Mouse (Mus musculus): Measurements from ENCODE around the gene Efhd1. TPM values are rescaled to one million over a fixed set of nuclear protein-coding genes. Genes with fewer than 3 reads are reported as not detected.

Gene Efhd1
- polyA plus RNA-seq (2015; fragmentation: Nextera tagmentation; extraction: Ambion mirVana), result 0.69 and 0.89 TPM in 2 replicates

DNA sequence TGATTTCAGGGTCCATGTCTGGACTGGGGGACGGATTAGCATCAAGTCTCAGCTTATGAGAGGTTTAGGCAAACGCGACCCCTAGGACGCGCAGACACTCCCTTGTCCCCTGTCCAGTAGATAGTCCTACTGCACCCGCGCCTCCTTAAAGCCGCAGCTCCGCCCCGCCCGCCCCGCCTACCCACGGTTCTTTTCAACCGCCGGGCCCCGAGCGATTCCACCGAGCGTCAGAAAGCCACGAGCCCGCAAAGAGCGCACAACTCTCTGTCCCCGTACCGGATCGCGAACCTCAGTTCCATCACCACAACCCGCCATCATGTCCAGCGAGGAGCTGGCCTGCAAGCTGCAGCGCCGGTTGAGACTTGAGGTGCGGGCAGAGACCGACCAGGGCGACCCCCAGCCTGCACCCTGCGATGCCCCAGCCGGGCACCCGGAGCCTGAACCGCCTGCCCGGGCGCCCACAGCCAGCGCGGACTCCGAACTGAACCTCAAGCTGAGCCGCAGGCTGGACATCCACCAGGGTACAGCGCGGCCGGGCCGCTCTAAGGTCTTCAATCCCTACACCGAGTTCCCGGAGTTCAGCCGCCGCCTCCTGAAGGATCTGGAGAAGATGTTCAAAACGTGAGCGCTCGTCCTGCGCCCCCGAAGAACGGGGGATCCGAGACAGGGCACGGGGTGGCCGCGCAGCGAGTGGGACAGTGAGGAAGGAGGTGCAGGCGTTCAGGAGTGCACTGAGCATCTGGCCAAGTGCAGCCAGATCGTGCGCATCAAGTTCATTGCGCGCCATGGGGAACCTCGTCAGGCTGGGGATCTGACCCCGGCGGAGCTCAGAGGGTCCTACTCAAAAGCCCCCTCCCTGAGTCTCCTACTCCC lies at the start of gene Efhd1:
TSS of gene Efhd1 (plus strand) at position 230 of the 873 bp plus-strand sequence.
- ATAC-seq (ENCODE audit: low FRiP score, low read depth), result peak; percentile 64
- Histone ChIP-seq H3K9ac (peak within 1 kb of the TSS; percentile 68), H3K27me3 (peaks cover 91% of the 10 kb centered on the region), H3K27ac (no peak within 1 kb of the TSS), H3K4me2 (replicated peaks) (peak within 1 kb of the TSS; percentile 98), H3K4me3 (peak within 1 kb of the TSS; percentile 54), H3K9me3 (no peaks in the 10 kb centered on the region), H3K36me3 (no peaks in the 10 kb centered on the region), H3K4me1 (peaks cover 22% of the 10 kb centered on the region)
- WGBS, result under 1% methylated on average over 70 of the region's 70 CpGs

DNA sequence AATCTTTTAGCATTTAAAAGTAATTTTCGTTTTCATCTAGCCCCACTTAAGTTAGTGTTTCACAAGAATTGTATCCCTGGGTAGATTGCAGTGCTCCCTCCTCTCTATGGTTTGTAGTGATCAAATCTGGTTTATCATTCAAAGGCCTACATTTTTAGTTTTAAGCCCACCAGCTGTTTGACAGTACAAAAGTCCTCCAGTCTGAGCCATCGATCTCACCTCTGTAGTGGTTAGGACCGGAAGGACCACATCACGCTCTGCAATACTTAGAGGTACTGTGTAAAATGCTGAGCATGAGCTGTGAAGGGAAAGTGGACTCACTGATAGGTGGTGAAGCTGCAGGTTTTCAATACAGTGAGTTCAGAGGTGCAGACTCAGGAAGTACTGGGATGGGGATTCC lies 49.4 kb upstream of the Efhd1 start:
- no peaks in the 10 kb centered on the region for H3K27me3 ChIP-seq
- H3K9me3 ChIP-seq, result no peaks in the 10 kb centered on the region
- no peak for ATAC-seq (ENCODE audit: low FRiP score, low read depth)
- H3K36me3 ChIP-seq, result peaks cover 13% of the 10 kb centered on the region
- 21% methylated on average over 4 of the region's 4 CpGs for WGBS
- H3K4me2 ChIP-seq (replicated peaks), result peak overlapping the region; percentile 78
- peak overlapping the region; percentile 99; the same call in 1 of the 2 replicates for H3K27ac ChIP-seq
- peaks cover 27% of the 10 kb centered on the region for H3K4me1 ChIP-seq
- H3K4me3 ChIP-seq, result peak overlapping the region; percentile 81
- peak overlapping the region; percentile 98 for H3K9ac ChIP-seq

DNA sequence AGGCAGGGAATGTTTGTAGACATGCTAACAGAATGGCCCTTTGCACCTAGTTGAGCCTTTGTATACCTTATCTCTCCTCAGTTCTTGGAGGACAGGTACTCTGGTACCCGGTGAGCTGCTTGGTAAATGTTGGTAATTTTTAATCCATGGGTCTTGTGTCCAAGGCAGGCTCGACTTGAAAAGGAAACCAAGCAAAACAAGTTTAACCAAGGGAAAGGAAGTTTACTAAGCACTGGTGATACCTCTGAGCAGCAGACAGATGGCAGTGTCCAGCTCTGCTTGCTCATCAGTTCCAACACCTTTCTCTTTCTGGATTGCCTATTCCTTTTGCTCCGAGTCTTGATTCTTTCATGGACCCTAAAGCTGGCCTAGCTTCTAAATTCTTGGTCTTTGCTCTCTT lies 46.2 kb upstream of the Efhd1 start:
- no peak overlapping the region for H3K9ac ChIP-seq
- H3K4me1 ChIP-seq, result peaks cover 26% of the 10 kb centered on the region
- no peak overlapping the region for H3K4me2 ChIP-seq (replicated peaks)
- H3K27ac ChIP-seq, result no peak overlapping the region
- peaks cover 45% of the 10 kb centered on the region for H3K36me3 ChIP-seq
- no peak for ATAC-seq (ENCODE audit: low FRiP score, low read depth)
- no peaks in the 10 kb centered on the region for H3K27me3 ChIP-seq
- H3K9me3 ChIP-seq, result no peaks in the 10 kb centered on the region
- WGBS, result 72% methylated on average over 3 of the region's 3 CpGs
- H3K4me3 ChIP-seq, result no peak overlapping the region

DNA sequence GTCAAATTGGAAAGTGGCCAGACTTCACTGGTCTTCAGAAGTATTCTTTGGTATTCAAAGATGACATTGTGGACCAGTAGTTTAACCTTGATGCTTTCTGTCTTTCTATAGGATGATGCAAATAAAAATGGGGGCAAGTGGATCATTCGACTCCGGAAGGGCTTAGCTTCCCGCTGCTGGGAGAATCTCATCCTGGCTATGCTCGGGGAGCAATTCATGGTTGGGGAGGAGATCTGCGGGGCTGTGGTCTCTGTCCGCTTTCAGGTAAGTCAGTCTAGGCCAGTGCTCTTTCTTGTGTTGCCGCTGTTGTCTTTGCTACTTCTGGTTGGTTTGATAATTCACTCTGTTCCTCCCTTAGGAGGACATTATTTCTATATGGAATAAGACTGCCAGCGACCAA lies 38.4 kb upstream of the Efhd1 start:
- no peak overlapping the region for H3K4me2 ChIP-seq (replicated peaks)
- no peak overlapping the region for H3K4me3 ChIP-seq
- H3K9me3 ChIP-seq, result no peaks in the 10 kb centered on the region
- no peak overlapping the region for H3K27ac ChIP-seq
- H3K9ac ChIP-seq, result no peak overlapping the region
- no peak for ATAC-seq (ENCODE audit: low FRiP score, low read depth)
- H3K27me3 ChIP-seq, result no peaks in the 10 kb centered on the region
- peaks cover 99% of the 10 kb centered on the region for H3K36me3 ChIP-seq
- H3K4me1 ChIP-seq, result no peaks in the 10 kb centered on the region
- WGBS, result 95% methylated on average over 8 of the region's 8 CpGs

DNA sequence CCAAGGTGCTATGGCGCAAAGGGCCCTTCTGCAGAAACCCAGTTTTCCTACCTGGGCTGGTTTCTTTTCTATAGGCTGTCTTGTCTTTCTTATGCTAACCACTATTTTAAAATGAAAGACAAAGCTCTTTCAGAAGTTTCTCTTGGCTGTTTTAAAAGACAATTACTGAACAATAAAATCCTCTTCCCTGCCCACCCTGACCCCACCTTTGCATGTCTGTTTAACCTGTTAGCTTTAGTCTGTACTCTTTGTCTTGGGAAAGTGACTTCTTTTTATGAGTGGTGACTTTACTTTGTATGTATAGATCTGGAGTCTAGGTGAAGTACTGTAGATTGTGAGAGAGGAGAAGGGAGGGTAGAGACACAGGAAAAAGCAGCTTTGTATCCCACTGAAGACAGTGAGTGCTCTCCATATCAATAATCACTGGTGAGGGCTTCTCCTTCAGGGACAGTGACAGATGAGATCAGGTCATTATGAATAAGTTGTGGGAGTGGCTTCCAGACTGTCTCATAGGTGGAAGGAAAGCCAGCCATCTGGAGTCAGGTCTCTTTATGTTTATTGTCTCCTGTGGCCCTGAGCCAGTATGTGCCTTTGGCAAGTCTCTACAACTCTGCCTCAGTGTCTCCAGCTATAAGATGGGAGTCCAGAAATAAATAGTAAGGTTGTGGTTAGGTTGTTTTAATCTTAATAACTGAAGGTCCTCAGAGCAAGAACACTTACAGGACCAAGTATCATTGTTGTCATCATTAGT lies 37.6 kb upstream of the Efhd1 start:
- no peak overlapping the region for H3K27ac ChIP-seq
- H3K36me3 ChIP-seq, result peaks cover 97% of the 10 kb centered on the region
- 90% methylated on average over 1 of the region's 1 CpGs for WGBS
- no peaks in the 10 kb centered on the region for H3K4me1 ChIP-seq
- no peak overlapping the region for H3K9ac ChIP-seq
- no peak overlapping the region for H3K4me2 ChIP-seq (replicated peaks)
- no peaks in the 10 kb centered on the region for H3K9me3 ChIP-seq
- ATAC-seq (ENCODE audit: low FRiP score, low read depth), result no peak
- H3K4me3 ChIP-seq, result no peak overlapping the region
- H3K27me3 ChIP-seq, result no peaks in the 10 kb centered on the region

DNA sequence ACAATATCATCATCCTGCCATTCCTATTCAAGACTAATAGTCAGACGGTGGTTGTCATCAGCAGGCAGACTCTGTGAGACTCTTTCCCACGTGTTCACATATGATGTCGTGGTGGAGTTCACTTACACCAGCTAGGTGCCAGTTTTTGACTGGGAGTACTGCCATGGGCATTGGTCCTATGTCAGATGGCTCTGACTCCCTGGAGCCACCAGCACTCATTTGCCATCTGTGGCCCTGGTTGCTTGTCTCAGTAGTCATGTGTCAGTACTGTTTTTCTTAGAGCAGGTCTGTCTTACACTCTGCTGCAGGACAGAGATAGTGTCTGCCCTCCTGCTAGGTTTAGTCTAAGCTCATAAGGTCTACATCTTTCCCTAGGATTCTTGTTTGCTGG lies 37.0 kb upstream of the Efhd1 start:
- WGBS, result 95% methylated on average over 3 of the region's 3 CpGs
- peaks cover 97% of the 10 kb centered on the region for H3K36me3 ChIP-seq
- no peak overlapping the region for H3K9ac ChIP-seq

DNA sequence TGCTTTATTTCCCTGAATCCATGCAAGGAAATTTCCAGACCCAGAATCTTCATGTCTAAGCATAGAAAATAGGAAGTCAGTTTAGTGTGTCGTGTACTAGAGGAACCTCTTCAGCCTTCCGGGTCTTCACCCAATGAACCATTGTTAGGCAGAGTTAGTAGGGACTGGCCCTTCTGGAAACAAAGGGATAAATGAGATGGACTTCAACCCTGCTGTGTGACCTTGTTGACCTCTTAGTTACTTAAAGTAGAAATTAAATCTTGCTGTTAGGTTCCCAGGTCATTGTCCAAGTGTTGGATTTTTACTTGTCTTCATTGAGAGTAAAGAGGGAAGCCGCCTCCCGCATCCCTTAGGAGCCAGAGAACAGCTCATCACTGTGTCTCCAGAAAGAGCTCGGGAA lies 33.6 kb upstream of the Efhd1 start:
- no peak overlapping the region for H3K9ac ChIP-seq
- H3K4me3 ChIP-seq, result no peak overlapping the region
- H3K4me1 ChIP-seq, result no peaks in the 10 kb centered on the region
- H3K36me3 ChIP-seq, result peaks cover 96% of the 10 kb centered on the region
- no peaks in the 10 kb centered on the region for H3K9me3 ChIP-seq
- H3K27me3 ChIP-seq, result no peaks in the 10 kb centered on the region
- 93% methylated on average over 5 of the region's 5 CpGs for whole genome bisulfite sequencing
- H3K27ac ChIP-seq, result no peak overlapping the region
- H3K4me2 ChIP-seq (replicated peaks), result no peak overlapping the region
- no peak for ATAC-seq (ENCODE audit: low FRiP score, low read depth)

More for the DNA sequence above, 37.0 kb upstream of the Efhd1 start:
- Histone ChIP-seq H3K27ac (no peak overlapping the region), H3K4me2 (replicated peaks) (no peak overlapping the region), H3K9me3 (no peaks in the 10 kb centered on the region), H3K4me3 (no peak overlapping the region), H3K4me1 (no peaks in the 10 kb centered on the region), H3K27me3 (no peaks in the 10 kb centered on the region)
- no peak for ATAC-seq (ENCODE audit: low FRiP score, low read depth)

DNA sequence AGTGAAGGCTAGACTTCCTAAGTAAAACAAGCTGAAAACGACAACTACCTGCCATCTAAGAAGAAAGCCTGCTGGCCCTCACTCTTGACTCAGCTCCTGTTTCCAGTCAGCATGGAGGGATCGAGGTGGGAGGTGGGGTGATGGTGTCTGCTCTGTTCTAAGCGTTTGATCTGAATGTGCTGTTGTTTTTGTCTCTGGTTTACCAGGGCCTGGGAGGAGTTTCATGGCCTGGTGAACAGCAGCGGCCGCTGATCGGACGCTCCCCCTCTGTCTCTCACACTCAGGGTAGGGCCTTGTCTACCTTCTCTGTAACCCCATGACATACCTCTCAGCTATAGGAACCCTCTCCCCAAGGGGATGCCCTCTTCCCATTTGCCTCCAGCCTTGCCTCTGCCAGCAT lies 32.0 kb upstream of the Efhd1 start:
- no peaks in the 10 kb centered on the region for H3K4me1 ChIP-seq
- no peak for ATAC-seq (ENCODE audit: low FRiP score, low read depth)
- H3K27me3 ChIP-seq, result no peaks in the 10 kb centered on the region
- H3K27ac ChIP-seq, result no peak overlapping the region
- no peaks in the 10 kb centered on the region for H3K9me3 ChIP-seq
- H3K4me3 ChIP-seq, result no peak overlapping the region
- peaks cover 95% of the 10 kb centered on the region for H3K36me3 ChIP-seq
- H3K4me2 ChIP-seq (replicated peaks), result no peak overlapping the region
- no peak overlapping the region for H3K9ac ChIP-seq
- 78% methylated on average over 7 of the region's 7 CpGs for WGBS

DNA sequence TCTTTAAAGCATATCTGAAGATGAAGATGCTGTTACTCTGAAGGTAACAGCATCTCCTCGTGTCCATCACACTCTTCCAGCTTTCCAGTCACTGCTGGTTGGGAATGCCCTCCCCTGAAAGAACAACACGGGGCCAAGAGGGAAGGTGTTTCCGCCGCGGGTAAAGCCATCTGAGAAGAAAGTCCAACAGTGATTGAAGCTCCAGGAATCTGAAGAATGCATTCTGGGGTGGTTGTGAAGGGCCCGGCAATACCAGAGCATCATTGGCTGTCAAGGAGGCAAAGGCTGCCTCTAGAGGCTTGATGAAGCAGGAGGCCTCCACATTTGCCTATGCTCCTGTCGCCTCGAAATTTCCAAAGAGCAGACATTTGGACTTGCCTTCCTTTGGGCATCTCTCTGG lies 25.1 kb upstream of the Efhd1 start:
- ATAC-seq (ENCODE audit: low FRiP score, low read depth), result no peak
- Histone ChIP-seq H3K4me3 (no peak overlapping the region), H3K4me1 (no peaks in the 10 kb centered on the region), H3K27ac (no peak overlapping the region), H3K36me3 (peaks cover 49% of the 10 kb centered on the region), H3K27me3 (no peaks in the 10 kb centered on the region), H3K4me2 (replicated peaks) (no peak overlapping the region), H3K9ac (no peak overlapping the region), H3K9me3 (no peaks in the 10 kb centered on the region)
- WGBS, result 76% methylated on average over 8 of the region's 8 CpGs

DNA sequence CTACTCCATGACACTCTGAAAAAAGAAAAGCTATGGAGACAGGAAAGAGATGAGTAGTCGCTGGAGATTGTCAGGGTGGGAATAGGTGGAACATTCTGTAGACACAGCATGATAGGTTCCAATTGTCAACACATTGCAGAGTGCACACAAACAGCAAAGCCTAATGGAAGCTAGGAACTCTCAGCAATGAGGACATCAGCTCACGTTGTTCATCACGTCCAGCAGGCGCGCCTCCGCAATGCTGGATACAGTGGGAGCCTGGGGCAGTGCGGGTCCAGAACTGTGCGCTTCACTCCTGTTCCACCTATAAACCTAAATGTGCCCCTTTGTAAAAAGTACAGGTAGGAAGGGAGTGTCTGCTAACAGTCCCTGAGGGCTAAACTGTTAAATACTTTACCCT lies 21.1 kb upstream of the Efhd1 start:
- no peak for ATAC-seq (ENCODE audit: low FRiP score, low read depth)
- Histone ChIP-seq H3K27ac (no peak overlapping the region), H3K4me2 (replicated peaks) (no peak overlapping the region), H3K4me3 (no peak overlapping the region), H3K9me3 (no peaks in the 10 kb centered on the region), H3K4me1 (0 out of 2 replicates have a peak, but pooled peaks cover 2% of the 10 kb centered on the region), H3K36me3 (peaks cover 13% of the 10 kb centered on the region), H3K9ac (no peak overlapping the region), H3K27me3 (no peaks in the 10 kb centered on the region)
- WGBS, result 81% methylated on average over 8 of the region's 8 CpGs

DNA sequence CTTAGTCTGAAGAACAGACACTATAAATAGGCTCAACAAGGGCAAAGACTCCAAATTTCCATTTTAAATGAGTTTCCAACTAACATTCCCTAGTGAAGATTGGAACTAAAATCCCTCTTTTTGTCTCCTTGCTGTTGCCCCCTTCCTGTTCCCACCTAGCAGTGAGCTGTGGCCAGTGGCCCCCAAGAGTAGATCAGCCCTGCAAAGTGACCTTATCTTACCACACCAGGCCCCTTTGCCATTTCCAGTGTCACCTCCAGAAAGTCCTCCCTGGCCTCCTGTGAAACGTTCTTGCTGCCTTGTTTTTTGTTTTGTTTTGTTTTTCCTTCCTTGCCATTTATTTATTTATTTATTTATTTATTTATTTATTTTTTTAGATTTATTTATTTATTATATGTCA lies 18.7 kb upstream of the Efhd1 start:
- no peak for ATAC-seq (ENCODE audit: low FRiP score, low read depth)
- Histone ChIP-seq H3K4me3 (no peak overlapping the region), H3K9me3 (no peaks in the 10 kb centered on the region), H3K27ac (no peak overlapping the region), H3K36me3 (no peaks in the 10 kb centered on the region), H3K4me2 (replicated peaks) (no peak overlapping the region), H3K27me3 (no peaks in the 10 kb centered on the region), H3K4me1 (0 out of 2 replicates have a peak, but pooled peaks cover 2% of the 10 kb centered on the region), H3K9ac (no peak overlapping the region)
- 40% methylated on average over 1 of the region's 1 CpGs for WGBS
